Mouse (Mus musculus) lung, postnatal 0 days (tissue): Measurements from ENCODE around the gene Zfp296. TPM values are rescaled to one million over a fixed set of nuclear protein-coding genes. Genes with fewer than 3 reads are reported as not detected.
"Not testable (repeated sequence)": the region's sequence is repeated elsewhere in the genome, so short reads cannot be mapped to it uniquely, and the experiment has no call there.

ENCODE experiments used
- ATAC-seq: fragments of 200-750 bp; cut with Nextera tagmentation; 2 replicates; pipeline ENCODE4 v1.8.0; 2017; ENCODE audit warnings: moderate library complexity
- DNase-seq: peaks from one replicate; pipeline ENCODE4 v3.0.0-alpha.2; 2016; ENCODE audit warnings: low spot score
- H3K27ac ChIP-seq: fragments of 300-500 bp; sonication (generic); 2 replicates; pipeline ENCODE4 v1.5.1; 2014; ENCODE audit warnings: antibody characterized with exemption, mild to moderate bottlenecking, low read length, mixed read lengths
- H3K27me3 ChIP-seq: fragments of 300-500 bp; sonication (generic); replicated peaks from 2 replicates; pipeline ENCODE4 v1.6.1; 2014; ENCODE audit warnings: low read length, mixed read lengths; ENCODE audit not compliant: insufficient read depth
- H3K36me3 ChIP-seq: fragments of 300-500 bp; sonication (generic); 2 replicates; pipeline ENCODE4 v1.6.1; 2014; ENCODE audit warnings: low read length, mixed read lengths; ENCODE audit not compliant: insufficient read depth
- H3K4me1 ChIP-seq: fragments of 300-500 bp; sonication (generic); 2 replicates; pipeline ENCODE4 v1.6.1; 2014; ENCODE audit warnings: antibody characterized with exemption, low read depth, low read length, mixed read lengths; ENCODE audit not compliant: insufficient read depth
- H3K4me2 ChIP-seq: fragments of 300-500 bp; sonication (generic); replicated peaks from 2 replicates; pipeline ENCODE4 v1.6.1; 2014; ENCODE audit warnings: low read depth, mild to moderate bottlenecking, low read length, moderate library complexity, mixed read lengths
- H3K4me3 ChIP-seq: fragments of 300-500 bp; sonication (generic); 2 replicates; pipeline ENCODE4 v1.5.1; 2014; ENCODE audit warnings: low read depth, low read length
- H3K9ac ChIP-seq: fragments of 300-500 bp; sonication (generic); replicated peaks from 2 replicates; pipeline ENCODE4 v1.6.1; 2014; ENCODE audit warnings: low read depth, mild to moderate bottlenecking
- H3K9me3 ChIP-seq: fragments of 300-500 bp; sonication (generic); 2 replicates; pipeline ENCODE4 v1.6.1; 2016; ENCODE audit warnings: low read length, mixed read lengths
- CTCF ChIP-seq: IDR thresholded peaks from 2 replicates; pipeline ENCODE4 v1.5.1; 2016; ENCODE audit warnings: antibody characterized with exemption, mild to moderate bottlenecking
- EP300 ChIP-seq: IDR thresholded peaks from 2 replicates; pipeline ENCODE4 v1.6.1; 2016; ENCODE audit warnings: antibody characterized with exemption, mild to moderate bottlenecking, control low read depth
- WGBS: fragments of 180-500 bp; shearing (Covaris S2); extraction: QIAGEN DNeasy Blood & Tissue Kit; methylation state at CpG from one replicate; pipeline ENCODE4 v1.1.7; 2014; 5-methylcytosine and 5-hydroxymethylcytosine counted together
- polyA plus RNA-seq: library from polyadenylated mRNA; unstranded; fragments of >200 nt; fragmentation: Nextera tagmentation; extraction: Ambion mirVana; gene quantifications from 2 replicates; pipeline ENCODE4 v1.2.1, GENCODE M21; 2015

Zfp296 gene
- polyA plus RNA-seq, 1 experiment from 2014 or later, result 0.88 TPM

DNA sequence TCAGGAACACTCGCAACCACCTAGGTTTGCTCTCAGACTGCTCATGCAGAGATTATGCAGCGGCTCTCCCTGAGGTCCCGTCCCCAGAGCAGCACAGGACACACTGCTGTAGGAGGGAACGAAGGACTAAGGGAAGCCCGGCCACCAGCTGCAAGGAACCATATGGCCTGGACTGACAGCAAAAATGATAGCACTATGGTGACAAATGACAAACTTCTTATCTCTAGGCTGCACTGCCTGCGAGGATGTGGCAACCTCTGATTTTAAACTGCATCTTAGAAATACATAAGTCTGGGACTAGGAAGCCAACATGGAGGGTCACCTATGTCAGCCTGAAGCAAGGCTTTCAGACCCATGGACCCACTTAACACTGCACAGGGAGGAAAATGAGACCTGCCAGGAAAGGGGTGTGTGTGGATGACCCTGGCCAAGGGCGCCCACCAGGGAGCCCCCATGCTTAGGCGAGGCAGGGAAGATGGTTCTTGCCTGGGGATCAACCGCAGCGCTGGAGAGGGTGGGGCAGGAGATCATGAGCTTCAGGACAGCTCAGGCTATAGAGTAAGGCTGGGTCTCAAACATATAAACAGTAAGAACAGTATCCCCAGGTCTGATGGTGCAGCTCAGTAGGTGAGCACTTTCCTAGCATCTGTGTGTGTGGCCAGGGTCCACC lies 16.1 kb downstream of the Zfp296 start:
- Histone ChIP-seq H3K36me3 (0 out of 2 replicates have a peak, but pooled peaks cover 14% of the 10 kb centered on the region), H3K9me3 (no peaks in the 10 kb centered on the region), H3K27me3 (no peaks in the 10 kb centered on the region), H3K4me2 (no peak overlapping the region), H3K9ac (no peak overlapping the region), H3K4me3 (no peak overlapping the region), H3K27ac (no peak overlapping the region), H3K4me1 (no peaks in the 10 kb centered on the region)
- TF ChIP-seq CTCF, result no peak
- no peak for TF ChIP-seq EP300
- ATAC-seq, result no peak
- no peak for DNase-seq
- whole genome bisulfite sequencing, result 85% methylated on average over 10 of the region's 10 CpGs

- no peaks in the 10 kb centered on the region for H3K36me3 ChIP-seq
These were observed 23.5 kb downstream of the Zfp296 start for GRCm38 (mm10) chr7:19600562-19600961.

GRCm38 (mm10) chr7:19603055-19603454 lies 26.0 kb downstream of the Zfp296 start:
- H3K27ac ChIP-seq, result no peak overlapping the region
- no peaks in the 10 kb centered on the region for H3K27me3 ChIP-seq
- H3K9me3 ChIP-seq, result no peaks in the 10 kb centered on the region
- H3K9ac ChIP-seq, result no peak overlapping the region
- ATAC-seq (no peak), DNase-seq (no peak)
- WGBS, result 66% methylated on average over 12 of the region's 12 CpGs
- no peak for TF ChIP-seq CTCF
- TF ChIP-seq EP300, result no peak
- no peaks in the 10 kb centered on the region for H3K36me3 ChIP-seq
- peaks cover 6% of the 10 kb centered on the region; the same call in 1 of the 2 replicates for H3K4me1 ChIP-seq
- no peak overlapping the region for H3K4me3 ChIP-seq
- peak overlapping the region; percentile 75; the same call in 1 of the 2 replicates for H3K4me2 ChIP-seq

More at GRCm38 (mm10) chr7:19600562-19600961, 23.5 kb downstream of the Zfp296 start:
- no peak overlapping the region for H3K4me2 ChIP-seq
- TF ChIP-seq EP300 (no peak), CTCF (no peak)
- H3K9ac ChIP-seq, result no peak overlapping the region
- H3K4me3 ChIP-seq, result no peak overlapping the region
- H3K27ac ChIP-seq, result no peak overlapping the region
- H3K9me3 ChIP-seq, result no peaks in the 10 kb centered on the region
- DNase-seq (no peak), ATAC-seq (no peak)
- H3K27me3 ChIP-seq, result no peaks in the 10 kb centered on the region
- H3K4me1 ChIP-seq, result peaks cover 6% of the 10 kb centered on the region; the same call in 1 of the 2 replicates
- 69% methylated on average over 5 of the region's 5 CpGs for WGBS

DNA sequence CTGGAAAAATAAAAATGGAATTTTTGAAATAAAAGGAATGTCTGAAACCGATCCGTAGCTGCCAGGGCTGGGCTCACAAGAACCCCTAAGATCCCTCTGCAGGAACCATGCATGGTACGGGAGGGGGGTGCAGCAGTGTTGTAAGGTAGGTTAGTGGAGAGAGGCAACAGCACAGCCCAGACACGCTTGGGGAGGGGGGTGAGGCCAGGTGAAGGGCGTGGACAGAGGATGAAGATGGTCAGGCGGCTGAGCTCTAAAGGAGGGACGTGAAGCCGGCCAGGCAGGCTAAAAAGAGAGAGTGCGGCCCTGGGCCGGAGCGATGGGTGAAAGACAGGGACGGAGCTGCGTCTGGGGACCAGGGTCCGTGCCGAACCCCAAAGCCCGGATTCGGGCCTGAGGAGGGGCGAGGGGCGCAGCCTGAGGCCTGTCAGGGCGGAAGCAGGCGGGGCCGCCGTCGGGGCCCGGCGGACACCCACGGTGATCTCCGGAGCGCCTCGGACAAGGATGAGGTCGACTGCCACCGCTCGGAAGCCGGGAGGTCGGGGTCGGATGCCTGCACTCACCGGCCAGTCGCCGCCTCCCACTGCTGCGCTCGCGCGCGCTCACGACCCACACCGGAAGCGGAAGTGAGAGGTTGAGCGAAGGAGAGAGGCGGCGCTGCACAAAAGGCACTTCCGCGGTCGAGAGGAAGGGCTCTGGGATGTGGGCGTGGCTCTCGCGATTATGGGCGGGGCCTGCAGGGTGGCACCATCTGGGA lies 26.9 kb downstream of the Zfp296 start, which contains the start of gene Clasrp:
Clasrp (minus strand) TSS at position 638 of the 757 bp plus-strand sequence.
- Histone ChIP-seq H3K36me3 (no peaks in the 10 kb centered on the region), H3K27me3 (no peaks in the 10 kb centered on the region), H3K27ac (peak within 1 kb of the TSS; percentile 39; the same call in 1 of the 2 replicates), H3K4me2 (peak within 1 kb of the TSS; percentile 75), H3K4me3 (peak within 1 kb of the TSS; percentile 62), H3K4me1 (peaks cover 6% of the 10 kb centered on the region; the same call in 1 of the 2 replicates), H3K9me3 (no peaks in the 10 kb centered on the region), H3K9ac (peak within 1 kb of the TSS; percentile 60)
- no peak for TF ChIP-seq EP300
- peak; percentile 13; the same call in 1 of the 2 replicates for TF ChIP-seq CTCF
- 3% methylated on average over 57 of the region's 57 CpGs for WGBS
- DNase-seq (peak; percentile 98), ATAC-seq (peak; percentile 97)

DNA sequence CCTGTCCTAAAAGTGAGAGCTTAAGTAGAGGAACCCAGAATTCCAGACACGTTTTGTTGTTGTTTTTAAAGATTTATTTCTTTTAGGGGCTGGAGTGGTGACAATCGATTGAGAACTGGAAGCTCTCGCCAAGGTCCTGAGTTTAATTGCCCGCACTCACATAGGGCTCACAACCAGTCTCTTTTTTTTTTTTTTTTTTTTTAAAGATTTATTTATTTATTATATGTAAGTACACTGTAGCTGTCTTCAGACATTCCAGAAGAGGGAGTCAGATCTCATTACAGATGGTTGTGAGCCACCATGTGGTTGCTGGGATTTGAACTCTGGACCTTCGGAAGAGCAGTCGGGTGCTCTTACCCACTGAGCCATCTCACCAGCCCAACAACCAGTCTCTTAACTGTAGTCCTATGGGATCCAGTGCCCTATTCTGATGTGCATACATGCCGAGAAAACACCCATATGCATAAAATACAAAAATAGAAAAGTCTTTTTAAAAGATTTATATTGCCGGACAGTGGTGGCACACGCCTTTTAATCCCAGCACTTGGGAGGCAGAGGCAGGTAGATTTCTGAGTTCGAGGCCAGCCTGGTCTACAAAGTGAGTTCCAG lies 27.6 kb downstream of the Zfp296 start:
- Histone ChIP-seq H3K4me3 (peak overlapping the region; percentile 62), H3K4me2 (peak overlapping the region; percentile 75)
- peak; percentile 43; the same call in 1 of the 2 replicates for ATAC-seq
- H3K9ac ChIP-seq, H3K4me1 ChIP-seq, H3K27me3 ChIP-seq, DNase-seq, H3K36me3 ChIP-seq, H3K27ac ChIP-seq, H3K9me3 ChIP-seq: not testable (repeated sequence)
- 56% methylated on average over 10 of the region's 10 CpGs for WGBS

DNA sequence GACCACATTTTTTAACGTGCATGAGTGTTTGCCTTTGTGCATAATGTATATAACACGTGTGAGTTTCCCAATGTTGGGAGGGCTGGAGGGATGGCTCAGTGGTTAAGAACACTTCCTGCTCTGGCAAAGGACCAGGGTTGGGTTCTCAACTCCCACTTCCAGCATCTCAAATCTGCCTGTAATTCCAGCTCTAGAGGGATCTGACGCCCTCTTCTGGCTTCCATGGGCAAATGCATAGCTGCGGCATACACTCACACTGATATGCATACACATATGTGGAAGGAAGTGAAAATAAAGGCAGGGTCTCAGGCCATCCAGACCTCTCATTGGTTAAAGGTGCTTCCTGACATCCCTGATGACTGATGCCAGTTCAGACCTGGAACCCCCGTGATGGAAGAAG lies 30.2 kb downstream of the Zfp296 start:
- WGBS, result 67% methylated on average over 5 of the region's 5 CpGs
- no peak overlapping the region for H3K9ac ChIP-seq
- no peak for ATAC-seq
- DNase-seq, result no peak
- TF ChIP-seq EP300 (no peak), CTCF (peak; percentile 7; the same call in 1 of the 2 replicates)
- no peaks in the 10 kb centered on the region for H3K27me3 ChIP-seq
- H3K9me3 ChIP-seq, result no peaks in the 10 kb centered on the region
- H3K36me3 ChIP-seq, result peaks cover 5% of the 10 kb centered on the region; the same call in 1 of the 2 replicates
- no peak overlapping the region for H3K27ac ChIP-seq
- peaks cover 6% of the 10 kb centered on the region; the same call in 1 of the 2 replicates for H3K4me1 ChIP-seq
- no peak overlapping the region for H3K4me3 ChIP-seq
- no peak overlapping the region for H3K4me2 ChIP-seq
